Mouse (Mus musculus) Patski (cell line): ENCODE data around the gene Lrrc4b. TPM values are rescaled to one million over a fixed set of nuclear protein-coding genes. Genes with fewer than 3 reads are reported as not detected.

Experiments used
- ATAC-seq: fragments of 100-300 bp; one replicate; pipeline ENCODE4 v1.8.0; 2021
- CTCF ChIA-PET: fragments of 350-600 bp; sonication (Branson Sonifier 250); formaldehyde crosslinking; loops from one replicate; lab custom pipeline; 2022; ENCODE audit warnings: inconsistent platforms; lab: Charles Lee
- POLR2A ChIA-PET: fragments of 350-600 bp; sonication (Branson Sonifier 250); formaldehyde crosslinking; loops from one replicate; lab custom pipeline; 2022; ENCODE audit warnings: antibody characterized with exemption, inconsistent platforms; lab: Charles Lee
- DNase-seq: peaks from one replicate; pipeline ENCODE4 v3.0.0-alpha.2; 2011; ENCODE audit warnings: low read depth, low spot score
- H3K27me3 ChIP-seq: fragments of 371-371 bp; one replicate; pipeline ENCODE4 v1.5.1; 2021
- CTCF ChIP-seq: fragments of 100-300 bp; IDR thresholded peaks from one replicate; pipeline ENCODE4 v1.5.1; 2021
- in situ Hi-C: fragments of 300-500 bp; cut with MboI; formaldehyde crosslinking; loops from 3 replicates; pipeline ENCODE4 v1.11.1; 2018; ENCODE audit warnings: low pct_unique_long_range_greater_than_20kb, mixed read lengths
- polyA plus RNA-seq: library from polyadenylated mRNA; unstranded; gene quantifications from one replicate; pipeline ENCODE4 v1.2.3, GENCODE M21; 2021

Gene Lrrc4b
- polyA plus RNA-seq, 1 experiment from 2014 or later, result 0.03 TPM

DNA sequence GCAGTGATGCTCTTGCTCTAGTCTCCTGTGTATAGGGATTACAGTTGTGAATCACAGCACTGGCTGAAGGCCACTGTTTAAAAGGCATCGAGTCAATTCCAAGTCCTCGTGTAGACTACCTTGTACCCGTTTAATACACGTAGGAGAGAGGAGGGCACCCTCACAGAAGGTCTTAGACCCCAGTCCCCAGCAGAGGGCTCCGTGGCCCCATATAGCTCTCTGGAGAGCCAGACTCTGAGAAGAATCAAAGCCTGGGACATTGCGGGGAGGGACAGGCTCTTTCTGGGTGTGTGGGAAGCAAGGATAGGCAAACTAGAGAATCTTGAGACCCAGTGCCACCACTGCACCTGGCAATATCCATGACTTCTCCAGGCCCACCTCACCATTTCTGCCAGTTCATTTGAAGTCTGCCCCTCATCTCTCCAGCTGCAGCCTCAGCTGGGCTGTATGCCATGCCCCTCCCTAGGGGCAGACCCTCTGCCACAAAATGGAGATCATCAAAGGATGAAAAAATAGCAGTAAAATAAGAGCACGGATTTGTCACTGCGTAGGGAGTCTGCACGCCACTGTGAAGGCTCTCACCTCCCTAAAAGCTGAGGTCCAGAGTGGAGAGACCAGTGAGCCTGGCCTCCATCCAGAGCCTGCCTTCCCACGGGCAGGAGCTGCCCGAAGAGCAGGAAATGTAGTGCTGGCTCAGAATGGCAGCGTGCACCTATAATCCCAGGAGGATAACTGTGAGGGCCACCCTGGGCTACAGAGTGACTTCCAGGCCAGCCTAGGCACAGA, 17.4 kb downstream of the Lrrc4b start:
- in situ Hi-C loops, result no loop called here
- POLR2A ChIA-PET, result no interaction called here
- CTCF ChIA-PET, result no interaction called here
- TF ChIP-seq CTCF, result no peak
- H3K27me3 ChIP-seq, result peaks cover 76% of the 10 kb centered on the region
- DNase-seq (no peak), ATAC-seq (no peak)

DNA sequence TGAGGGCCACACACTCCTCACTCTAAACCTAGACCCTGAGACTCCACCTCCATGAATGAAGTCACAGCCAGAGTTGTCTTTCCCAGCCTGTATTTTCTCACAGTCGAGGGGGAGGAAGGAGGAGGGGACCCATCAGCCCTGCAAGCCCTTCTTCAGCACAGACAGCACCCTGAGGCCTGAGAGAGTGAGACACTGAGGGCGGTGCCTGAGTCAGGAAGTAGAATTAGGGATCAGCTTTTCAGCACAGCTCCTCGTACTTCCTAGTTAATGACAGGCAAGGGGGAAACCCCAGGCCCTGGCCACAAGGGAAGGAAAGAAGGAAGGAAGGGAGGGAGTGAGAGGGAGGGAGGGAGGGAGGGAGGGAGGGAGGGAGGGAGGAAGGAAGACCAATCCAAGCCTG, 24.4 kb downstream of the Lrrc4b start:
- no peak for TF ChIP-seq CTCF
- ATAC-seq (peak; percentile 42), DNase-seq (no peak)
- ChIA-PET CTCF (no interaction called here), POLR2A (no interaction called here)
- in situ Hi-C loops, result no loop called here
- peaks cover 29% of the 10 kb centered on the region for H3K27me3 ChIP-seq

DNA sequence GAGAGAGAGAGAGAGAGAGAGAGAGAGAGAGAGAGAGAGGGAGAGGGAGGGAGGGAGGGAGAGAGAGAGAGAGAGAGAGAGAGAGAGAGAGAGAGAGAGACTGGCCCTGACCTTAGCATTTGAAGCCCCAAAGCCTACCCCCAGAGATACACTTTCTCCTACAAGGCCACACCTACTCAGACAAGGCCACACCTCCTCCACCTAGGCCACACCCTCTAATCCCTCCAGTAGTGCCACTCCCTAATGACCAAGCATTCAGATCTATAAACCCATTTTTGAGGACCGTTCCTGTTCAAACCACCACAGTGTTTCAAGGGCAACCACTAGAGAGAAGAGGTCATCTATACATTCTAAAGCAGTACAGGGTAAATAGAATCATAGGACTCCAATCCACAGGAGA, 27.5 kb downstream of the Lrrc4b start:
- ChIA-PET CTCF (no interaction called here), POLR2A (no interaction called here)
- DNase-seq, result no peak
- in situ Hi-C loops, result no loop called here
- ATAC-seq, result no peak
- no peak for TF ChIP-seq CTCF
- peaks cover 34% of the 10 kb centered on the region for H3K27me3 ChIP-seq

DNA sequence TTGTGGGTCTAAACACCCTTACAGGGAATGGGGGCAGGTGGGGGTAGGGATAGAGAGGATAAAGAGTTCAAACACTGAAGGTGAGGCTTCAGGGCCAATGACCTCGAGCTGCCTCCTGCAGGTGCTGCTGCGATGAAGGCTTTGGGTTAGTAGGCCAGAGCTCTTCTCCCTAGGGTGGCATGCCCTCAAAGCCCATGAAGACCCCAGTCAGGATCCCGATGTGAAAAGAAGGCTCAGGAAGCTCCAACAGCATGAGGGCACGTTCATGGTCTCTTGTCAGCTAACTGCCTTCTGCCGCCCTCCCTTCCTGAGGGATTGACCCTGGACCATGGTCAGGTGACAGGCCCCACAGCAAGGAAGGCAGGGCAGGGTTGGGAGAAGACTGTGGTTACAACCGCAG, 31.2 kb downstream of the Lrrc4b start:
- no peak for ATAC-seq
- in situ Hi-C loops, result no loop called here
- H3K27me3 ChIP-seq, result peaks cover 57% of the 10 kb centered on the region
- POLR2A ChIA-PET, result no interaction called here
- CTCF ChIA-PET, result no interaction called here
- no peak for TF ChIP-seq CTCF
- no peak for DNase-seq

DNA sequence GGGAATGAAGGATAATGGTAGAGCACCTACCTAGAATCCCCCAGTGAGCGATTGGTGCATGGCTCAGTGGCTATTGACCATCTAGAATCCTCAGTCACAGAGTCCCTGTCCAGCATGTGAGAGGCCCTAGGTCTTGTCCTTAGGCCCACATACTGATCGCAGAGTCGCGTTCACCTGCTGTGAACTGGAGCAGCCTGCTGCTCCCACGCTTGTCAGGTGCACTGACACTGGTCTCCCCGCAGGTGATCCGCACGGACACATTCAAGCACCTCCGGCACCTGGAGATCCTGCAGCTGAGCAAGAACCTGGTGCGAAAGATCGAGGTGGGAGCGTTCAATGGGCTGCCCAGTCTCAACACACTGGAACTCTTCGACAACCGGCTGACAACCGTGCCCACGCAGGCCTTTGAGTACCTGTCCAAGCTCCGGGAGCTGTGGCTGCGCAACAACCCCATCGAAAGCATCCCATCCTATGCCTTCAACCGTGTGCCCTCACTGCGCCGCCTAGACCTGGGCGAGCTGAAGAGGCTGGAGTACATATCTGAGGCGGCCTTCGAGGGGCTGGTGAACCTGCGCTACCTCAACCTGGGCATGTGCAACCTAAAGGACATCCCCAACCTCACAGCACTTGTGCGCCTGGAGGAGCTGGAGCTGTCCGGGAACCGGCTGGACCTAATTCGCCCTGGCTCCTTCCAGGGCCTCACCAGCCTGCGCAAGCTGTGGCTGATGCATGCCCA, 32.1 kb downstream of the Lrrc4b start:
- CTCF ChIA-PET, result no interaction called here
- in situ Hi-C loops, result no loop called here
- peaks cover 57% of the 10 kb centered on the region for H3K27me3 ChIP-seq

DNA sequence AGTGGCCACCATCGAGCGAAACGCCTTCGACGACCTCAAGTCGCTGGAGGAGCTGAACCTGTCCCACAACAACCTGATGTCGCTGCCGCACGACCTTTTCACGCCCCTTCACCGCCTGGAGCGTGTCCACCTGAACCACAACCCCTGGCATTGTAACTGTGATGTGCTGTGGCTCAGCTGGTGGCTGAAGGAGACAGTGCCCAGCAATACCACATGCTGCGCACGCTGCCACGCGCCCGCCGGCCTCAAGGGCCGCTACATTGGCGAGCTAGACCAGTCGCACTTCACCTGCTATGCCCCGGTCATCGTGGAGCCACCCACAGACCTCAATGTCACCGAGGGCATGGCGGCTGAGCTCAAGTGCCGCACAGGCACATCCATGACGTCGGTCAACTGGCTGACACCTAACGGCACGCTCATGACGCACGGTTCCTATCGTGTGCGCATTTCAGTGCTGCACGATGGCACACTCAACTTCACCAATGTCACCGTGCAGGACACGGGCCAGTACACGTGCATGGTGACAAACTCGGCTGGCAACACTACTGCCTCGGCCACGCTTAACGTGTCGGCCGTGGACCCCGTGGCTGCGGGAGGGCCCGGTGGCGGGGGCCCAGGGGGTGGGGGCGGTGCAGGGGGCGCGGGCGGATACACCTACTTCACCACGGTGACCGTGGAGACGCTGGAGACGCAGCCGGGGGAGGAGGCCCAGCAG, 32.8 kb downstream of the Lrrc4b start:
- peaks cover 56% of the 10 kb centered on the region for H3K27me3 ChIP-seq
- in situ Hi-C loops, result no loop called here
- no peak for TF ChIP-seq CTCF
- ATAC-seq (no peak), DNase-seq (no peak)
- ChIA-PET POLR2A (no interaction called here), CTCF (no interaction called here)

More for the DNA sequence above, 32.1 kb downstream of the Lrrc4b start:
- POLR2A ChIA-PET, result no interaction called here
- no peak for DNase-seq
- no peak for TF ChIP-seq CTCF
- no peak for ATAC-seq

DNA sequence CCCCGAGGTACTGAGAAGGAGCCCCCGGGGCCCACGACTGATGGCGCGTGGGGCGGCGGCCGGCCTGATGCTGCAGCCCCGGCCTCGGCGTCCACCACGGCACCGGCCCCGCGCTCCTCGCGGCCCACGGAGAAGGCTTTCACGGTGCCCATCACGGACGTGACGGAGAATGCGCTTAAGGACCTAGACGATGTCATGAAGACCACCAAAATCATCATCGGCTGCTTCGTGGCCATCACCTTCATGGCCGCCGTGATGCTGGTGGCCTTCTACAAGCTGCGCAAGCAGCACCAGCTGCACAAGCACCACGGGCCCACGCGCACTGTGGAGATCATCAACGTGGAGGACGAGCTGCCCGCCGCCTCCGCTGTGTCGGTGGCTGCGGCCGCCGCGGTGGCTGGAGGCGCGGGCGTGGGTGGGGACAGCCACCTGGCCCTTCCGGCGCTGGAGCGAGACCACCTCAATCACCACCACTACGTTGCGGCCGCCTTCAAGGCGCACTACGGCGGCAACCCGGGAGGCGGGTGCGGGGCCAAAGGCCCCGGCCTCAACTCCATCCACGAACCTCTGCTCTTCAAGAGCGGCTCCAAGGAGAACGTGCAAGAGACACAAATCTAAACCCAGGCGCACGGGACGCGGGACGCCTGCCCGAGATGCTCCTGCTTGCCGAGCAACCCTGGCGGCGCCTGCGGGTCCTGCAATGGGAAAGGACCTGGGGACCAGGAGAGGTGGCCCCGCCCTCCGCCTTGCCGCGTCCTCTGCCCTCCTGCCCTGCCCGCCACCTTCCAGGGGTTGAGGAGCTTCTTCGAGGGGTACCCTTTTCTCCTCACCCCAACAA, 33.6 kb downstream of the Lrrc4b start:
- DNase-seq (no peak), ATAC-seq (peak; percentile 45)
- in situ Hi-C loops, result no loop called here
- peaks cover 54% of the 10 kb centered on the region for H3K27me3 ChIP-seq
- TF ChIP-seq CTCF, result no peak
- ChIA-PET POLR2A (no interaction called here), CTCF (no interaction called here)

DNA sequence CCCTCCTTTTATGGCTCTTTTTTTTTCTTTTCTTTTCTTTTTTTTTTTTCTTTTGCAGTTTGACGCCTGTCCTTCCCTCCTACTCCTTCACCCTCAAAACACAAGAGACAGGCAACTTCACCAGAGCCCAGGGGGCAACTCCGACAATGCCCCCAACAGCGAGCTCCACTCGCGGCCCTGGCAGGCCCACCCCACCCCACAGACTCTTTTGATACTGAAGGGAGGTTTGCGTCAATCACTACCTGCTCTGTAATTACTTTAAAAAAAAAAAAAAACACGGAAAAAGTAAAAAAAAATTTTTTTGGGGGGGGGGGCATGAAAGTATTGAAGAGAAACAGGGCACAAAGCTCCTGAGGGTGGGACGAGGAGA, 34.2 kb downstream of the Lrrc4b start:
- DNase-seq (no peak), ATAC-seq (no peak)
- TF ChIP-seq CTCF, result no peak
- POLR2A ChIA-PET, result no interaction called here
- in situ Hi-C loops, result no loop called here
- CTCF ChIA-PET, result no interaction called here
- H3K27me3 ChIP-seq, result peaks cover 54% of the 10 kb centered on the region

DNA sequence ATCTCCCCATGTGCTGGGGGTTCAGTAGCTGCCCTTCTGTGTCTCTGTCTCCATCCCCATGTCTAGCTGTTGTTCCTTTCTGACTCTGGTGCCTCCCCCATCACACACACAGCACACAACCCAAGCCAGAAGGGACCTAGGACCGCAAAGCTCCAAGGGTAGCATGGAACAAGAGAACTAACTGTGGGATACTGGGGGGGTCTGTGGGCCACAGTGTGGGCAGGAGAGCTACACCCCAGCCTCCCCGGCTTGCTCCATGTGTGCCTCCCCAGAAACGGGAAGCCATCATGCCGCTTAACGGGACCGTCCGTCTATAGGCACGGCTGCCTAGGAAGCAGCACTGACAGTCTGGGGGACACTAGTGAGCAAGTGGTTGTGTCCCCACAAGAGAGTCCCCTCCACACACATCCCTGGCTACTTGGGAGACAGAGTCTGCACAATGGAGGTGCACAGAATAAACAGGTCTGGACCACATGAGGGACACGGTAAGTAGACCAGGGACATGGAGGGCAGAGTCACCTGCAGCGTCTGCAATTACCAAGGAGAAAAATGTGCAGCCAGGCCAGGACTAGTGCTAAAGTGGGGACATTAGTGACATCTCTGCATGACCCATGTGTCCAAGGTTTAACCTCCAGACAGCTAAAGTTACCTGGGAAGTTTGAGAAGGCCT, 34.9 kb downstream of the Lrrc4b start:
- CTCF ChIA-PET, result no interaction called here

DNA sequence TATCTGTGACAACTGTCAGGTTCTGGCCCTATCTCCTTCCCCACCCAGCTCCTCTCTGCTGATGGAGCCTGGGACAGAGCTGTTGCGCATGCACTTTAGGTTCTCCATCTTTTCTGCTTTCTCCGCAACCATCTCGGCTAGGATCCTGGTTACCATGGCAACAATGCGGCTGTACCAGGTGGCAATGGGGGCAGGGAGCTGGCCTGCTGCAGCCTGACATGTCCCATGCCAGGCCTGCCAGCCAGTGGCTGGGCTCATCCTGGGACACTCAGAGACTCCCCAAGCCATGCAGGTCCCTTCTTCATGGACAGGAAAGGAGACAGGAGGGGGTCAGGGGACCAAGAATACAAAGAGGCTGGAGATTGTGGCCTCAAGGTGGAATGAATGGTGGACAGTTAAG, 35.7 kb downstream of the Lrrc4b start:
- CTCF ChIA-PET, result no interaction called here
- peaks cover 45% of the 10 kb centered on the region for H3K27me3 ChIP-seq
- POLR2A ChIA-PET, result interaction anchor here (0.6 kb wide), 1 partner anchor 12 kb away, joined by 5 read pairs; no protein-coding TSS in a partner anchor
- DNase-seq, result no peak
- TF ChIP-seq CTCF, result no peak
- no peak for ATAC-seq
- in situ Hi-C loops, result no loop called here

More for the DNA sequence above, 34.9 kb downstream of the Lrrc4b start:
- peaks cover 48% of the 10 kb centered on the region for H3K27me3 ChIP-seq
- in situ Hi-C loops, result no loop called here
- TF ChIP-seq CTCF, result no peak
- DNase-seq, result no peak
- POLR2A ChIA-PET, result no interaction called here
- ATAC-seq, result no peak
